Mouse (Mus musculus): ENCODE measurements around the gene Pkp1. TPM values are rescaled to one million over a fixed set of nuclear protein-coding genes. Genes with fewer than 3 reads are reported as not detected.

Pkp1 gene
- polyA plus RNA-seq, 1 experiment from 2014 or later = 0.43 TPM

Other genes with a start within 250 kb of the Pkp1 start
- 52.9 and 53.2 TPM in 2 replicates for gene Csrp1, start 199.1 kb downstream of the Pkp1 start, polyA plus RNA-seq (2014; fragmentation: Nextera tagmentation; extraction: Ambion mirVana)
- gene Phlda3, start 153.1 kb downstream of the Pkp1 start, polyA plus RNA-seq (2014; fragmentation: Nextera tagmentation; extraction: Ambion mirVana) = 33.5 and 35.3 TPM in 2 replicates
- gene Tnni1, start 139.8 kb downstream of the Pkp1 start, polyA plus RNA-seq (2014; fragmentation: Nextera tagmentation; extraction: Ambion mirVana) = 12.5 and 19.1 TPM in 2 replicates
- gene Lad1, start 100.6 kb downstream of the Pkp1 start, polyA plus RNA-seq (2014; fragmentation: Nextera tagmentation; extraction: Ambion mirVana) = 3.7 and 4.2 TPM in 2 replicates
- 4.0 and 14.1 TPM in 2 replicates for gene Tnnt2, start 82.9 kb downstream of the Pkp1 start, polyA plus RNA-seq (2014; fragmentation: Nextera tagmentation; extraction: Ambion mirVana)
- not detected in 2 replicates for gene Igfn1, start 87.1 kb upstream of the Pkp1 start, polyA plus RNA-seq (2014; fragmentation: Nextera tagmentation; extraction: Ambion mirVana)
- 73.4 and 74.4 TPM in 2 replicates for gene Tmem9, start 88.9 kb upstream of the Pkp1 start, polyA plus RNA-seq (2014; fragmentation: Nextera tagmentation; extraction: Ambion mirVana)
- 0.42 TPM in 1 of 2 replicates, not detected in the other for gene Ascl5, start 131.6 kb upstream of the Pkp1 start, polyA plus RNA-seq (2014; fragmentation: Nextera tagmentation; extraction: Ambion mirVana)
- gene Cacna1s, start 133.5 kb upstream of the Pkp1 start, polyA plus RNA-seq (2014; fragmentation: Nextera tagmentation; extraction: Ambion mirVana) = 0.10 TPM in 1 of 2 replicates, not detected in the other
- gene Kif21b, start 212.2 kb upstream of the Pkp1 start, polyA plus RNA-seq (2014; fragmentation: Nextera tagmentation; extraction: Ambion mirVana) = 6.9 and 8.0 TPM in 2 replicates

Data from embryonic facial prominence, embryonic 11.5 days (tissue).